Mouse (Mus musculus) midbrain, postnatal 0 days (tissue): ENCODE data around the gene Hist1h2bf. TPM values are rescaled to one million over a fixed set of nuclear protein-coding genes. Genes with fewer than 3 reads are reported as not detected.
"Not testable (repeated sequence)": the region's sequence is repeated elsewhere in the genome, so short reads cannot be mapped to it uniquely, and the experiment has no call there.

ENCODE experiments used
- ATAC-seq: fragments of 200-750 bp; cut with Nextera tagmentation; 2 replicates; pipeline ENCODE4 v1.8.0; 2017; ENCODE audit warnings: moderate number of reproducible peaks, mild to moderate bottlenecking, moderate TSS enrichment, moderate library complexity; ENCODE audit not compliant: low FRiP score
- DNase-seq: peaks from one replicate; pipeline ENCODE4 v3.0.0-alpha.2; 2015; ENCODE audit warnings: low spot score
- H3K27ac ChIP-seq: fragments of 300-500 bp; sonication (generic); 2 replicates; pipeline ENCODE4 v1.5.1; 2014; ENCODE audit warnings: low read depth, mild to moderate bottlenecking, low read length, mixed read lengths
- H3K27me3 ChIP-seq: fragments of 300-500 bp; sonication (generic); 2 replicates; pipeline ENCODE4 v1.6.1; 2014; ENCODE audit warnings: low read length, control low read depth, mixed read lengths; ENCODE audit not compliant: insufficient read depth
- H3K36me3 ChIP-seq: fragments of 300-500 bp; sonication (generic); 2 replicates; pipeline ENCODE4 v1.6.1; 2014; ENCODE audit warnings: low read length, control low read depth, mixed read lengths; ENCODE audit not compliant: insufficient read depth
- H3K4me1 ChIP-seq: fragments of 300-500 bp; sonication (generic); 2 replicates; pipeline ENCODE4 v1.6.1; 2014; ENCODE audit warnings: mild to moderate bottlenecking, control low read depth, antibody characterized with exemption, low read length, mixed read lengths; ENCODE audit not compliant: insufficient read depth
- H3K4me2 ChIP-seq: fragments of 300-500 bp; sonication (generic); 2 replicates; pipeline ENCODE4 v1.6.1; 2014; ENCODE audit warnings: low read depth, mild to moderate bottlenecking, low read length, mixed read lengths; ENCODE audit not compliant: poor library complexity, severe bottlenecking
- H3K4me3 ChIP-seq: fragments of 300-500 bp; sonication (generic); 2 replicates; pipeline ENCODE4 v1.5.1; 2014; ENCODE audit warnings: low read depth, mild to moderate bottlenecking, low read length, moderate library complexity
- H3K9ac ChIP-seq: fragments of 300-500 bp; sonication (generic); replicated peaks from 2 replicates; pipeline ENCODE4 v1.6.1; 2014; ENCODE audit warnings: mild to moderate bottlenecking, low read length, moderate library complexity, mixed read lengths; ENCODE audit not compliant: poor library complexity, severe bottlenecking
- H3K9me3 ChIP-seq: fragments of 300-500 bp; sonication (generic); 2 replicates; pipeline ENCODE4 v1.6.1; 2016; ENCODE audit warnings: low read length, control low read depth
- CTCF ChIP-seq: IDR thresholded peaks from 2 replicates; pipeline ENCODE4 v1.5.1; 2016; ENCODE audit warnings: antibody characterized with exemption, mild to moderate bottlenecking
- WGBS: fragments of 180-500 bp; shearing (Covaris S2); extraction: QIAGEN DNeasy Blood & Tissue Kit; methylation state at CpG from one replicate; pipeline ENCODE4 v1.1.7; 2014; 5-methylcytosine and 5-hydroxymethylcytosine counted together
- polyA plus RNA-seq: library from polyadenylated mRNA; unstranded; fragments of >200 nt; fragmentation: Nextera tagmentation; extraction: Ambion mirVana; gene quantifications from 2 replicates; pipeline ENCODE4 v1.2.1, GENCODE M21; 2015
- total RNA-seq: library from RNA; depleted of rRNA; stranded (reverse); fragments of >200 nt; gene quantifications from 2 replicates; pipeline ENCODE4 v1.2.3, GENCODE M21; 2014

Gene Hist1h2bf
- total and polyA plus RNA-seq, 2 experiments from 2014 or later, result 0.43 to 327 TPM

GRCm38 (mm10) chr13:23562699-23563462 is 11.1 kb downstream of the Hist1h2bf start:
- no peaks in the 10 kb centered on the region for H3K27me3 ChIP-seq
- no peaks in the 10 kb centered on the region for H3K36me3 ChIP-seq
- peak overlapping the region; percentile 56 for H3K9ac ChIP-seq
- peak; percentile 87 for DNase-seq
- peak; percentile 77 for TF ChIP-seq CTCF
- peak overlapping the region; percentile 42 for H3K4me3 ChIP-seq
- H3K27ac ChIP-seq, result peak overlapping the region; percentile 94
- ATAC-seq, result peak; percentile 61
- H3K4me2 ChIP-seq, result peak overlapping the region; percentile 70
- no peaks in the 10 kb centered on the region for H3K4me1 ChIP-seq
- H3K9me3 ChIP-seq, result no peaks in the 10 kb centered on the region
- 1% methylated on average over 18 of the region's 18 CpGs for WGBS

- not testable (repeated sequence) for H3K4me1 ChIP-seq, H3K9me3 ChIP-seq, H3K27me3 ChIP-seq, H3K36me3 ChIP-seq
- WGBS, result under 1% methylated on average over 34 of the region's 67 CpGs
- Histone ChIP-seq H3K9ac (peak within 1 kb of the TSS; percentile 56), H3K4me3 (peak within 1 kb of the TSS; percentile 42), H3K4me2 (peak within 1 kb of the TSS; percentile 70), H3K27ac (peak within 1 kb of the TSS; percentile 94)
- peak; percentile 96 for ATAC-seq
- peak; percentile 99 for DNase-seq
Measured at GRCm38 (mm10) chr13:23561883-23562659, 11.9 kb downstream of the Hist1h2bf start, which contains the start of gene Hist1h3e. Gene Hist1h3e, minus strand, starts transcription at chr13:23562369.

GRCm38 (mm10) chr13:23561531-23561882 is 12.5 kb downstream of the Hist1h2bf start:
- Histone ChIP-seq H3K4me2 (peak overlapping the region; percentile 70; the same call in 1 of the 2 replicates), H3K4me3 (peak overlapping the region; percentile 42)
- H3K9me3 ChIP-seq, DNase-seq, ATAC-seq, H3K9ac ChIP-seq, H3K36me3 ChIP-seq, H3K27ac ChIP-seq, H3K27me3 ChIP-seq, H3K4me1 ChIP-seq: not testable (repeated sequence)
- 0% methylated on average over 2 of the region's 5 CpGs for WGBS

- ATAC-seq, H3K4me2 ChIP-seq: not testable (repeated sequence)
Measured at GRCm38 (mm10) chr13:23560699-23561098, 13.3 kb downstream of the Hist1h2bf start.

GRCm38 (mm10) chr13:23556906-23557305 is 17.1 kb downstream of the Hist1h2bf start:
- H3K4me2 ChIP-seq, result no peak overlapping the region

More at GRCm38 (mm10) chr13:23560699-23561098, 13.3 kb downstream of the Hist1h2bf start:
- H3K4me1 ChIP-seq, H3K9me3 ChIP-seq, H3K4me3 ChIP-seq, DNase-seq, H3K9ac ChIP-seq, H3K36me3 ChIP-seq, H3K27ac ChIP-seq, H3K27me3 ChIP-seq: not testable (repeated sequence)
- WGBS, result 12% methylated on average over 2 of the region's 2 CpGs

More at GRCm38 (mm10) chr13:23556906-23557305, 17.1 kb downstream of the Hist1h2bf start:
- no peak overlapping the region for H3K27ac ChIP-seq
- no peaks in the 10 kb centered on the region for H3K9me3 ChIP-seq
- H3K4me1 ChIP-seq, result peaks cover 2% of the 10 kb centered on the region; the same call in 1 of the 2 replicates
- no peak overlapping the region for H3K4me3 ChIP-seq
- 71% methylated on average over 3 of the region's 3 CpGs for WGBS
- DNase-seq (no peak), ATAC-seq (no peak)
- no peaks in the 10 kb centered on the region for H3K36me3 ChIP-seq
- no peak for TF ChIP-seq CTCF
- H3K9ac ChIP-seq, result no peak overlapping the region
- H3K27me3 ChIP-seq, result no peaks in the 10 kb centered on the region
